In the genomic region with DNA sequence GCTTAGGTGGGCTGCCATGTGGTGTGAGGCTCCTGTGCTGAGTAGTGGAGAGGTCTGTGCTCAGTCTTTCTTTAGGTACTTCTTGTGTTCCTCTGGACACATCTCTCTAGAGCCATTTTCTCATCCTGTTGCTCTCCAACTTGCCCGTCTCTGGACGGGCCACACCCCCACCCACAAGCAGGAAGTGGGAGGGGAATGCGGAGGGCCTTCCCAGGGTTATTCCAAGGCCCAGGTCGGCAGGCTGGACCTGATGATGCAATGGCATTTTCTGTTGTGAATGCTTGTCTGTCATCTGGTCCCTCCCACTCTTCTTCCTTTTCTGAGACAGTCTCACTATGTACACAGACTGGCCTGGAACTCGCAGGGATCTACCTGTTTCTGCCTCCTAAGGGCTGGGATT, we compare ENCODE assay signal across 8 mouse cellular contexts. TPM values are rescaled to one million over a fixed set of nuclear protein-coding genes. Genes with fewer than 3 reads are reported as not detected.
DNase-seq lines count a peak whose midpoint lies in the region; ATAC-seq and TF ChIP-seq lines count a peak whose summit lies in the region.

No protein-coding gene starts in this region.

- H3K36me3 ChIP-seq in G1E (replicated peaks), result peaks cover 55% of the 10 kb centered on the region
- H3K36me3 ChIP-seq in kidney, embryonic 16.5 days (ENCODE audit: insufficient read depth, low read length), result peaks cover 6% of the 10 kb centered on the region
- peaks cover 4% of the 10 kb centered on the region; the same call in 1 of the 2 replicates for H3K36me3 ChIP-seq in thymus, adult 2 months (ENCODE audit: control insufficient read depth, insufficient read depth, low read length)

- H3K4me1 ChIP-seq in G1E (ENCODE audit: insufficient read depth, low read depth, low read length), result peaks cover 75% of the 10 kb centered on the region
- peaks cover 32% of the 10 kb centered on the region for H3K4me1 ChIP-seq in kidney, embryonic 16.5 days (ENCODE audit: insufficient read depth, low read length)
- peaks cover 20% of the 10 kb centered on the region for H3K4me1 ChIP-seq in thymus, adult 2 months (replicated peaks; ENCODE audit: control insufficient read depth, insufficient read depth, low read length)

- no peak for TF ChIP-seq CTCF in G1E (IDR thresholded peaks at IDR 0.05; ENCODE audit: low read depth, low read length)
- no peak for TF ChIP-seq CTCF in thymus, adult 2 months (IDR thresholded peaks at IDR 0.05; ENCODE audit: borderline replicate concordance, control insufficient read depth, extremely low read depth, insufficient read depth, low read length, poor library complexity)

- peak overlapping the region; percentile 46 for H3K9ac ChIP-seq in kidney, embryonic 16.5 days (replicated peaks; ENCODE audit: low read length)

- H3K27me3 ChIP-seq in G1E (ENCODE audit: insufficient read depth, low read length), result no peaks in the 10 kb centered on the region
- H3K27me3 ChIP-seq in kidney, embryonic 16.5 days (ENCODE audit: insufficient read depth, low read length), result no peaks in the 10 kb centered on the region
- H3K27me3 ChIP-seq in thymus, adult 2 months (ENCODE audit: control insufficient read depth, insufficient read depth, low read length), result no peaks in the 10 kb centered on the region

- 15% methylated on average over 5 of the region's 5 CpGs for WGBS in kidney, embryonic 16.5 days
- 47% methylated on average over 5 of the region's 5 CpGs for WGBS in thymus, adult 2 months

- ATAC-seq in G1E (ENCODE audit: extremely low read depth, insufficient number of reproducible peaks, low FRiP score, poor library complexity, severe bottlenecking), result no peak
- ATAC-seq in kidney, embryonic 16.5 days (ENCODE audit: low FRiP score, low TSS enrichment), result no peak
- no peak for ATAC-seq in cerebellum, adult (ENCODE audit: insufficient number of reproducible peaks, low FRiP score, low TSS enrichment)

- H3K4me2 ChIP-seq in kidney, embryonic 16.5 days (replicated peaks; ENCODE audit: low read depth, low read length), result peak overlapping the region; percentile 37

- H3K27ac ChIP-seq in kidney, embryonic 16.5 days (ENCODE audit: low read length), result peak overlapping the region; percentile 22; the same call in 1 of the 2 replicates
- H3K27ac ChIP-seq in thymus, adult 2 months (ENCODE audit: control insufficient read depth, insufficient read depth, low read length), result no peak overlapping the region

- no peak for TF ChIP-seq POLR2A in thymus, adult 2 months (IDR thresholded peaks at IDR 0.05; ENCODE audit: control insufficient read depth, extremely low read depth, insufficient read depth, low read length, poor library complexity)

- DNase-seq in 3T3-L1 (ENCODE audit: low read depth, low spot score), result peak; percentile 88
- DNase-seq in G1E (ENCODE audit: low spot score), result no peak
- peak; percentile 98 for DNase-seq in heart, adult 11 months
- DNase-seq in lung, postnatal 36 days, result peak; percentile 88
- DNase-seq in cerebellum, postnatal 10 days, result no peak
- DNase-seq in thymus, adult 2 months, result no peak

- no peaks in the 10 kb centered on the region for H3K9me3 ChIP-seq in G1E (replicated peaks)
- no peaks in the 10 kb centered on the region for H3K9me3 ChIP-seq in kidney, embryonic 16.5 days (ENCODE audit: low read length)

- H3K4me3 ChIP-seq in G1E (ENCODE audit: low read depth, low read length), result peak overlapping the region; percentile 11; the same call in 1 of the 2 replicates
- H3K4me3 ChIP-seq in kidney, embryonic 16.5 days (ENCODE audit: low read length), result peak overlapping the region; percentile 14; the same call in 1 of the 2 replicates
- H3K4me3 ChIP-seq in thymus, adult 2 months (ENCODE audit: control insufficient read depth, insufficient read depth, low read length), result no peak overlapping the region

RNA-seq across cellular contexts. Expression of a gene that starts 2.7 kb away (rescaled TPM):
- total RNA-seq in G1E (2014; fragmentation: Nextera tagmentation) (55.9 and 59.1 TPM in 2 replicates), G1E (2017) (11.2 and 12.0 TPM in 2 replicates)
- 86.4 and 99.2 TPM in 2 replicates for polyA plus RNA-seq in G1E (2012)
- polyA plus RNA-seq in kidney, embryonic 16.5 days (2015; fragmentation: Nextera tagmentation; extraction: Ambion mirVana), result 19.7 and 22.7 TPM in 2 replicates
- polyA plus RNA-seq in thymus, adult 2 months (2012; rRNA removed), result 118 and 123 TPM in 2 replicates

RNA-seq across cellular contexts. Expression of a gene that starts 13.9 kb away (rescaled TPM):
- total RNA-seq in G1E (2014; fragmentation: Nextera tagmentation) (not detected in 2 replicates), G1E (2017) (not detected in 2 replicates)
- polyA plus RNA-seq in G1E (2012), result not detected in 2 replicates
- 0.37 TPM in 1 of 2 replicates, not detected in the other for polyA plus RNA-seq in kidney, embryonic 16.5 days (2015; fragmentation: Nextera tagmentation; extraction: Ambion mirVana)
- polyA plus RNA-seq in thymus, adult 2 months (2012; rRNA removed), result 0.35 and 0.64 TPM in 2 replicates

RNA-seq across cellular contexts. Expression of a gene that starts 17.6 kb away (rescaled TPM):
- total RNA-seq in G1E (2014; fragmentation: Nextera tagmentation) (not detected in 2 replicates), G1E (2017) (0.17 TPM in 1 of 2 replicates, not detected in the other)
- polyA plus RNA-seq in G1E (2012), result 0.08 and 0.12 TPM in 2 replicates
- polyA plus RNA-seq in kidney, embryonic 16.5 days (2015; fragmentation: Nextera tagmentation; extraction: Ambion mirVana), result 2.3 and 2.9 TPM in 2 replicates
- polyA plus RNA-seq in thymus, adult 2 months (2012; rRNA removed), result 0.29 and 0.32 TPM in 2 replicates

RNA-seq across cellular contexts. Expression of a gene that starts 22.0 kb away (rescaled TPM):
- total RNA-seq in G1E (2014; fragmentation: Nextera tagmentation), result not detected in 2 replicates
- 0.16 TPM in 1 of 2 replicates, not detected in the other for total RNA-seq in G1E (2017)
- 0.03 and 0.07 TPM in 2 replicates for polyA plus RNA-seq in G1E (2012)
- polyA plus RNA-seq in kidney, embryonic 16.5 days (2015; fragmentation: Nextera tagmentation; extraction: Ambion mirVana), result 116 and 120 TPM in 2 replicates
- polyA plus RNA-seq in thymus, adult 2 months (2012; rRNA removed), result 13.5 and 19.6 TPM in 2 replicates

RNA-seq across cellular contexts. Expression of a gene that starts 23.8 kb away (rescaled TPM):
- total RNA-seq in G1E (2014; fragmentation: Nextera tagmentation) (10.5 and 15.7 TPM in 2 replicates), G1E (2017) (34.1 and 46.4 TPM in 2 replicates)
- polyA plus RNA-seq in G1E (2012), result 149 and 184 TPM in 2 replicates
- 44.4 and 45.3 TPM in 2 replicates for polyA plus RNA-seq in kidney, embryonic 16.5 days (2015; fragmentation: Nextera tagmentation; extraction: Ambion mirVana)
- polyA plus RNA-seq in thymus, adult 2 months (2012; rRNA removed), result 24.3 and 33.3 TPM in 2 replicates

Comparison
In these comparisons a context has a peak if more than half of its experiments do, and no peak if none do; other contexts are left out.
1. DNase-seq: peak in 3T3-L1 (single experiment), heart, adult 11 months (single experiment) and lung, postnatal 36 days (single experiment); none in G1E (single experiment), cerebellum, postnatal 10 days (0 of 2) and thymus, adult 2 months (single experiment).